Mouse (Mus musculus): Measurements from ENCODE around the gene Gnl2. TPM values are rescaled to one million over a fixed set of nuclear protein-coding genes. Genes with fewer than 3 reads are reported as not detected.

Gene Gnl2
- total and polyA plus RNA-seq, 3 experiments: 65.0 to 139 (median 66.8) TPM

DNA sequence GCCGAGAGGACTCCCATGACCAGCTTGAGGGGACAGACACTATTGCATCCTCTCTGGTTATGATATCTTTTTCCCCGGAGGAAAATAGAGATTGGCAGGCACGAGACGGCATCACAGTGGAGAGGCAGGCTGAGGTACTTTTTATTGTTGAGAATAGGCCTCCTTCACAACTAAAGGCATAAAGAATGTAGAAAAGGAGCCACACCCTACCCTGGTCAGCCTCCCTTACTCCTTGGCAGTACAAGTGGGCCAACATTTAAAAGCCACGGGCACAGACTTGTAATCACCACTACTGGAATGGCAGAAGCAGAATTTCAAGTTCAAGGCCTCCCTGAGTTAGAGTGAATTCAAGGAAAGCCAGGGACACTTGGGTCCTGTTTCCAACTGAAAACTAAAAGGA is 41.6 kb downstream of the Gnl2 start:
- H3K27me3 ChIP-seq (replicated peaks): no peaks in the 10 kb centered on the region

DNA sequence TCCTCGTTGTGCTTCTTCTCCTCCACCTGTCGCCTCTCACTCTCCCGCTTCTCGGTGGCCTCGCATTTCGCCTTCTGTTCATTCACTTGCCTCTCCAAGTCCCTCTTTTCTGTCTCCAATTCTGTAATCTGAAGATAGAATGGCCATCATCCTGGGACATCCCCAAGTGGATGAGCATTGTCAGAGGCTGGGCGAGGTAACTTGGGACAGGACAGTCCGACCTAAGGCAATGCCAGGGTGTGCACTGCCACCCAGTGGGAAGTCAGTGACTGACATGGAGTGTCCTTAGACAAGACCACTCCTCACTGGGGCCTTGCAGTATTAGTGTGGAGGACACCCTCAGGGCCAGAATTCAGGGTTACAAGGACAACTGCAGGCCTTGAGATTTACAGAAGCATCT is 42.6 kb downstream of the Gnl2 start:
- H3K79me2 ChIP-seq (replicated peaks; ENCODE audit: control insufficient read depth, extremely low read depth, insufficient read depth, poor library complexity, severe bottlenecking): no peaks in the 10 kb centered on the region
- no peaks in the 10 kb centered on the region for H3K9me3 ChIP-seq (replicated peaks; ENCODE audit: low read length)
- H3K4me3 ChIP-seq (replicated peaks in 1 of 3; ENCODE audit: low read depth in 2 of 3, low read length in 2 of 3, poor library complexity in 1 of 3): no peak overlapping the region
- H3K9ac ChIP-seq (ENCODE audit: insufficient read depth, low read depth): no peak overlapping the region
- H3K36me3 ChIP-seq (replicated peaks in 1 of 2; ENCODE audit: control insufficient read depth in 1 of 2, insufficient read depth in 1 of 2, low read length in 1 of 2): peaks cover 25 to 49% of the 10 kb centered on the region in 2 experiments
- dilution Hi-C loops (cut with MboI; ENCODE audit: extremely low pct_ligation_motif_present, extremely low pct_unique_long_range_greater_than_20kb, low sequenced_read_pairs): loop anchor here (25.0 kb wide), 1 partner anchor 97 kb away; no protein-coding TSS in a partner anchor
- TF ChIP-seq EP300 (IDR thresholded peaks at IDR 0.05; ENCODE audit: low read length) (no peak), MAZ (IDR thresholded peaks at IDR 0.05; ENCODE audit: low read depth, low read length) (no peak), MAFK (IDR thresholded peaks at IDR 0.05; ENCODE audit: insufficient replicate concordance, low read length) (no peak), CHD2 (IDR thresholded peaks at IDR 0.05; ENCODE audit: low read length) (no peak), MEF2A (IDR thresholded peaks at IDR 0.05; ENCODE audit: borderline replicate concordance, low read depth, low read length) (no peak), MXI1 (IDR thresholded peaks at IDR 0.05; ENCODE audit: low read depth, low read length) (no peak), ETS1 (conservative IDR thresholded peaks at IDR 0.05; ENCODE audit: low read depth, low read length) (no peak), MYC (IDR thresholded peaks at IDR 0.05; ENCODE audit: low read depth, low read length) (no peak), BHLHE40 (IDR thresholded peaks at IDR 0.05; ENCODE audit: low read depth, low read length) (no peak), E2F4 (IDR thresholded peaks at IDR 0.05; ENCODE audit: insufficient replicate concordance, low read depth, low read length) (no peak), TCF12 (IDR thresholded peaks at IDR 0.05; ENCODE audit: low read depth, low read length) (no peak), TBP (conservative IDR thresholded peaks at IDR 0.05; ENCODE audit: low read depth, low read length) (no peak), RAD21 (IDR thresholded peaks at IDR 0.05; ENCODE audit: low read depth, low read length) (peak; percentile 80), ZKSCAN1 (IDR thresholded peaks at IDR 0.05; ENCODE audit: borderline replicate concordance, low read depth, low read length) (no peak), SMC3 (IDR thresholded peaks at IDR 0.05; ENCODE audit: low read depth, low read length) (peak; percentile 73), CTCF (conservative IDR thresholded peaks at IDR 0.05 in 1 of 2, IDR thresholded peaks at IDR 0.05 in 1 of 2; ENCODE audit: low read depth in 2 of 2, low read length in 2 of 2) (peak; percentile 12 to 82; a peak in 2 of 4 replicates)
- no peak overlapping the region for H3K27ac ChIP-seq (ENCODE audit: insufficient read depth, low read depth)
- in situ Hi-C loops (cut with MboI; ENCODE audit: low pct_ligation_motif_present, low pct_unique_long_range_greater_than_20kb, low sequenced_read_pairs): loop anchor here (25.0 kb wide), 1 partner anchor 297 kb away; no protein-coding TSS in a partner anchor
- H3K4me2 ChIP-seq (ENCODE audit: insufficient read depth, low read depth, poor library complexity, severe bottlenecking): peak overlapping the region; percentile 9; the same call in 1 of the 2 replicates
- DNase-seq (ENCODE audit: extremely low read depth): peak; percentile 42
- H3K27me3 ChIP-seq (replicated peaks): no peaks in the 10 kb centered on the region
- H3K4me1 ChIP-seq (ENCODE audit: control insufficient read depth in 1 of 2, insufficient read depth in 2 of 2): peaks cover 10 to 15% of the 10 kb centered on the region in 2 experiments

More for the DNA sequence above, 41.6 kb downstream of the Gnl2 start:
- Histone ChIP-seq H3K27ac (ENCODE audit: insufficient read depth, low read depth) (no peak overlapping the region), H3K9ac (ENCODE audit: insufficient read depth, low read depth) (no peak overlapping the region), H3K4me3 (replicated peaks in 1 of 3; ENCODE audit: low read depth in 2 of 3, low read length in 2 of 3, poor library complexity in 1 of 3) (no peak overlapping the region), H3K79me2 (replicated peaks; ENCODE audit: control insufficient read depth, extremely low read depth, insufficient read depth, poor library complexity, severe bottlenecking) (no peaks in the 10 kb centered on the region), H3K36me3 (replicated peaks in 1 of 2; ENCODE audit: control insufficient read depth in 1 of 2, insufficient read depth in 1 of 2, low read length in 1 of 2) (peaks cover 34 to 59% of the 10 kb centered on the region in 2 experiments), H3K9me3 (replicated peaks; ENCODE audit: low read length) (no peaks in the 10 kb centered on the region), H3K4me1 (ENCODE audit: control insufficient read depth in 1 of 2, insufficient read depth in 2 of 2) (peaks cover 0 to 6% of the 10 kb centered on the region in 2 experiments; a peak in 2 of 4 replicates), H3K4me2 (ENCODE audit: insufficient read depth, low read depth, poor library complexity, severe bottlenecking) (no peak overlapping the region)
- in situ Hi-C loops (cut with MboI; ENCODE audit: low pct_ligation_motif_present, low pct_unique_long_range_greater_than_20kb, low sequenced_read_pairs) (loop anchor here (25.0 kb wide), 1 partner anchor 296 kb away; no protein-coding TSS in a partner anchor), dilution Hi-C loops (cut with MboI; ENCODE audit: extremely low pct_ligation_motif_present, extremely low pct_unique_long_range_greater_than_20kb, low sequenced_read_pairs) (loop anchor here (25.0 kb wide), 1 partner anchor 96 kb away; no protein-coding TSS in a partner anchor)
- no peak for DNase-seq (ENCODE audit: extremely low read depth)
- TF ChIP-seq MEF2A (IDR thresholded peaks at IDR 0.05; ENCODE audit: borderline replicate concordance, low read depth, low read length) (no peak), JUND (conservative IDR thresholded peaks at IDR 0.05; ENCODE audit: low read depth, low read length) (no peak), POLR2AphosphoS2 (IDR thresholded peaks at IDR 0.05; ENCODE audit: low read depth, low read length) (no peak), MAFK (IDR thresholded peaks at IDR 0.05; ENCODE audit: insufficient replicate concordance, low read length) (no peak), CHD2 (IDR thresholded peaks at IDR 0.05; ENCODE audit: low read length) (no peak), NELFE (IDR thresholded peaks at IDR 0.05; ENCODE audit: low read depth, low read length) (no peak), MAX (IDR thresholded peaks at IDR 0.05; ENCODE audit: low read length) (no peak), TCF12 (IDR thresholded peaks at IDR 0.05; ENCODE audit: low read depth, low read length) (no peak), UBTF (IDR thresholded peaks at IDR 0.05; ENCODE audit: low read depth, low read length) (no peak), JUN (IDR thresholded peaks at IDR 0.05; ENCODE audit: insufficient read depth, low read depth, low read length) (no peak), GABPA (IDR thresholded peaks at IDR 0.05; ENCODE audit: insufficient replicate concordance, low read depth, low read length) (no peak), RAD21 (IDR thresholded peaks at IDR 0.05; ENCODE audit: low read depth, low read length) (no peak)
